Mouse (Mus musculus) megakaryocyte-erythroid progenitor cell, adult 5-6 weeks (primary cell): ENCODE results near the gene Ap1g2. TPM values are rescaled to one million over a fixed set of nuclear protein-coding genes. Genes with fewer than 3 reads are reported as not detected.

Experiments used
- ATAC-seq: replicated peaks from 2 replicates; pipeline ENCODE4 v1.8.0; 2016; ENCODE audit warnings: mild to moderate bottlenecking, inconsistent platforms; ENCODE audit not compliant: severe bottlenecking, poor library complexity, low FRiP score, low TSS enrichment
- total RNA-seq, 2 experiments: library from RNA; stranded (forward) in 1 of 2; stranded (reverse) in 1 of 2; fragments of 200-1000, 215-1000 nt in 1 of 2; fragments of >200 nt in 1 of 2; fragmentation: Nextera tagmentation in 1 of 2; gene quantifications; 2 replicates each; pipeline ENCODE4 v1.2.3; 2014 to 2017

Ap1g2 gene
- total RNA-seq, 2 experiments from 2014 or later: 27.0 to 109 TPM

DNA sequence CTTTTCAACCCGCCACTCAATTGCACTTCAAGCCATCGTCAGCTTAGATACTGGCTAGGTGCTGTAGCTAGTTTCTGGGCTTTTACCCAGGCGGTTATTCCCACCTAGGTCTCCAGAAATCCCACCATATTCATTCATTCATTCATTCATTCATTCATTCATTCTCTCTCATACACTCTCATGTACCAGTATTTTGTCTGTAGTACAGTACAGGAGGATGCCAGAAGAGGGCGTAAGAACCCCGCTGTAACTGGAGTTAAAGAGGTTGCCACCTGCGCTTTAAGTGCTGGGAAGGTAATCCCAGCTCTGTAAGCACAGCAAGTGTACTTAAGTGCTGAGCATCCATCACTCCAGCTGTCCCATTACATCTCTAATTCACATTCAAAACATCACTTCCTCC, 12.5 kb downstream of the Ap1g2 start:
- no peak for ATAC-seq

DNA sequence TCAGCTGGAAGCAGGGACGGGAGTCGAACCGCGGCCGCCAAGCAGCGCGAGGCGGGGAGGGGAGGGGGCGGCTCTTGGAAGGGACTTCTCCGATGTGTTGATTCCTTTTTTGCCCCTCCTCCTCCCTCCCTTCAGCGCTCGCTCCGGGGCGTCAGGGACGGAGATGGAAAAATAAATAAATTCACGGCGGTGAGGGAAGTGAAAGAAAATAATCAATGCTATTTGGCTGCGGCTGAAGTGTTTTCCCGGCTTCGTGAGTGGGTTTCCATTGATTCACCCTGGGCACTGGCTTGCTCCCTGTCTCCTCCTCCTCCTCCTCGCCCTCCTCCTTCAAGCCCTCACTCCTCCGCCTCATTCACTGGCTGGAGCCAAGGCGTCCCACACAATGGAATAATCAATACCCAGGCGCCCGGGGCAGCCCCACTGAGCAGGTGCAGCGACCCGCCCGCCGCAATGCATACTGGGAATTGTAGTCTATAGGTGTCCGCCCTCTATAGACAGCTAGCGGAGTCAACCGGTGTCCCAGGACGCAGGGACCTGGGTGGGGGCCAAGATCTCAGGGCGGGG, 14.3 kb downstream of the Ap1g2 start, which contains the start of gene Zfhx2:
Zfhx2 (minus strand) TSS at position 314 of the 567 bp plus-strand sequence.
- ATAC-seq: peak; percentile 82

DNA sequence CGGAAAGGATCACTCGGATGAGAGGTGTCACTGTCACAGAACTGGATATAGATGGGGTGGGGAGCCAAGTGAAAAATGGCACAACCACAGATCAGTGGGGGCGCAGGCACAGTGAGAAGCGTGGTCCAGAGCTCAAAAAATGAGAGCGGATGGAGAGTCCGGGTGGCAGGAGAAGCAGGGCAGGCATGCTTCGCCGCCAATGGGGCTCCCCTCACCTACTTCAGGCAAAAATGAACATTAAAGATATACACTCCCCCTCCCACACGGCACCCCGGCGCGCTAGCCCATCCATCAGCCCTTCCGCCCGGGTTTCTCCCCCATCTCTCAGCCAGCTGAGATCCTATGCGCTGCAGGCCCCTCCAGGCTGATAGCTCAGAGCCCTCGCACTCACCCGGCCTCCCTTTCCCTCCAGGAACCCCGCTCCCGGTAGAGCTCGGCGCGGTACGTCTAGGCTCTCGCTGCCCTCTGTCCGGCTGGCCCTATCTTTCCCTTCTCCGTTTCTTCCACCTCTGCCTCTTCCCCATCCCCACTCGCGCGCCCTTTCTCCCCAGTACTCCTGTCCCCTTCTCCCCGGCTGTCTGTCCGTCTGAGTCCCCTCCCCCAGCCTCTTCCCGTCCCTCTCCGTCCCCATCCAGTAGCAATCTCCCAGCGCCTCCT, 15.1 kb downstream of the Ap1g2 start:
- ATAC-seq: no peak

DNA sequence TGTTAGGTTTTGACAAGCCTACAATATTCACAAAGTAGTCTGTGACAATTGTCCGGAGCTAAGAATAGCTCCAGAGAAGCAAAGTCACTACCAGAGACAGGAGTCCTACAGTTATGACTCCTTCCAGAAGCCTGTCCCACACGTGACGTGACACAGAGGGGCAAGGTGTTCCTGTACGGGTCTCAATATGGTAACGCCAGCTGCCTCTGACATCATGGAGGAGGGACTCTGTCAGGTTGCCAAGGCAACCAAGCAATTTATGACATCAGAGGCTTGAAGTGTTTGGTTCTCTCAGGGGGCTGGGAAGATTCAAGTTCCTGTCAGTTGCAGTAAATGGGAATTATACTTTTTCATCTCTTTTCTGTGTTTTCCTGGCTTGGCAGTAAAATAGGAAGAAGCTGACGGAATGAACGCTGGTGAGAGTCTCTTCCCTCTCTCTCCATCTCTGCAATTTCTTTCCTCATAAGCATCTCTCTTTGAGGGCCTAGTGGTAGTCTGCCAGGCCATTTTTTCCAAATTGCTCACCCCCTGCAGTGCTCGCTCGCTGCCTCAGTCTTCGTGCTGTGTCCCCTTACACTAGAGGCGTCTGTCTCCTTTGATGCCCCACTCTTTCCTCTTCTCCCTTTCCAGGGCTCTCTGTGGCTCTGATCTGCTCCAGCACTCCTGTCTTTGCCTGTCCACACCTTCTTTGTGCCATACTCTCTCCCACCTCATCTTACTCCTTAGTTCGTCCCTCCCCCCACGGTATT, 17.0 kb downstream of the Ap1g2 start:
- no peak for ATAC-seq

DNA sequence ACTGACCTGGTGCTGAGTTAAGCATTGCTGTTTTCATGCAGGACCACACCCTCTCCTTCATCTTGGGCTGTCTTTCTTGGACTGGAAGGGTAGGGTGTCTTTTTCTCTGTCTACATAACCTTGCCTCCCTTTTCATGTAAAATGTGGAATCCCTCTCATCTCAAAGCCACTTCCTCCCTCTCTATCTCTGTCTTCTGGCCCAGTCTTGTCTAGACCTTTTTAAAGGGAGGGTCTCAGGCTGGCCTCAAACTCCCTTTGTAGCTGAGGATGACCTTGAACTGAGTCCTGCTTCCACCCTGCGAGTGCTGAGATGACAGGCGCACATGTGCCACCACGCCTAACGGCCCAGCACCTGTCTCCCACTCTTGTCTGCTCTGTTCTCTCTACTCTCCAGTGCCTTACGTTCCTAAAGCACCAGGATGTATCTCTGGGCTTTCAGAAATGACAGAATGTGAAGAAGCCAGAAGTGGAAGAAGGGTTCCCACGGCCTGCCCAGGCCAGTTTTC, 20.3 kb downstream of the Ap1g2 start:
- no peak for ATAC-seq

DNA sequence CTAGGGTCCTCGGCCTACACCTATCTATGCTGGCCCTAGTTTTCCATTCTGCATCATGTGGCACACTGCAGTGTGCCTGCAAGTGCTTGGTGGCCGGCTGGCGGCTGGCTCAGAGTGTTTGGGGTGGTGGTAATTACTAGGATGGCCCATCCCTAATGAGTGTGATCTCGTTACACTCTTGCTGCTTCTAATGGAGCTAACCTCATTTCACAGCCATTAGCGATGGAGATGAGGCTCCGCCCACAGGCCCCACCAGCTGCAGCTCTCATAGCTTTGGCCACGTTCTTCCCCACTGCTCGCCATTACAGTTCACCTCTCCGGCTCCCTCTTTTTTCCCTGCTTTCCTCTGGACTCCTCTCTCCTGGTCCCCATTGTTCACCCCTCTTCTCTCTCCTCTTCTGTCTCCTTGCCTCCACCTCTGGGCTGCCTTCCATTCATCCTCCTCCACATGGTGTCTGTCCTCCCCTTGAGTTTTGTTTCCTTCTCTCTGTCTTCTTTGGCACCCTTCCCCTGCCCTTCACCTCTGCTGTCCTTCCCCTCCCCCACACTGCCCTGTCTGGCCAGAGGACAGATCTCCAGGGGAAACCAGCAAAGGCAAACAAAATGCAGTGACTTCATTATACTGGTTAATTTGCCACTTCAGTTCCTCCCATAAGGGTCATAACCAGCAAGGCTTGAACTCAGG, 20.9 kb downstream of the Ap1g2 start:
- no peak for ATAC-seq

DNA sequence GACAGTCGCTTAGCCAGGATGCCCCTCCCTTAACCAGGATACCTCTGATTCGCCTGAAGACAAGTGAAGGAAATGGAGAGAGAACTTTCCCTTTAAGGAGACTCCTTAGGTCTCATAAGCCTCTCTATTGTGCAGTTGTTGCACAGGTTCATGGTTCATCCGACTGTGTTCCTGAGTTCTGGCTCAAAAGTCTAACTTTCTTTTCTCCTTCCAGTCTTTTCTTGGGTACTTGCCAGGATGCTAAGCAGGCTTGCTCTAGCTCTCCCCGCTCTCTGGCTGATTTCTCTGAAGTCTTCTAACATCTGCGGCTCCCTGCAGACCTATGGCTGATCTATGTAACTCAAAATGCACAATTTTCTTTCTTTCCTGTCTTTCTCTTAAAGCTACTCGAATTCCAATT, 22.9 kb downstream of the Ap1g2 start:
- ATAC-seq: no peak

DNA sequence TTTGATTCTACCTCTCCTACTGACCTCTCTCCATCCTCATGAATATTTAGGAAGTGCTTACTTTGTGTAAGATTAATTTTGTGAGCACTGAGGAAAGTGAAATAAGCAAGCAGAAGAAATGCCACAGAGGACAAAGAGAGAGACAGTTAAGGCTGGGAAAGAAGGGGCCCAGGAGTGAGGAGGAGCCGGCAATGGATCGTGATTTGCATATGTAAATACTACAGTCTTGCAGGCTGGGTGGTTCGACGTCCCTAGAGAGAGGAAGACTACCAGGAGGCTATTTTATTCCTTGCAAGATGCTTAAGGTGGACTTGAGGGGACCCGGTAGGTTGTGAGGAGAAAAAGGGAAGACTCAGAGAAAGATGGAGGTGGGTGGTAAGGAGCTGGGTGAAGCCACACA, 25.3 kb downstream of the Ap1g2 start:
- ATAC-seq: no peak

DNA sequence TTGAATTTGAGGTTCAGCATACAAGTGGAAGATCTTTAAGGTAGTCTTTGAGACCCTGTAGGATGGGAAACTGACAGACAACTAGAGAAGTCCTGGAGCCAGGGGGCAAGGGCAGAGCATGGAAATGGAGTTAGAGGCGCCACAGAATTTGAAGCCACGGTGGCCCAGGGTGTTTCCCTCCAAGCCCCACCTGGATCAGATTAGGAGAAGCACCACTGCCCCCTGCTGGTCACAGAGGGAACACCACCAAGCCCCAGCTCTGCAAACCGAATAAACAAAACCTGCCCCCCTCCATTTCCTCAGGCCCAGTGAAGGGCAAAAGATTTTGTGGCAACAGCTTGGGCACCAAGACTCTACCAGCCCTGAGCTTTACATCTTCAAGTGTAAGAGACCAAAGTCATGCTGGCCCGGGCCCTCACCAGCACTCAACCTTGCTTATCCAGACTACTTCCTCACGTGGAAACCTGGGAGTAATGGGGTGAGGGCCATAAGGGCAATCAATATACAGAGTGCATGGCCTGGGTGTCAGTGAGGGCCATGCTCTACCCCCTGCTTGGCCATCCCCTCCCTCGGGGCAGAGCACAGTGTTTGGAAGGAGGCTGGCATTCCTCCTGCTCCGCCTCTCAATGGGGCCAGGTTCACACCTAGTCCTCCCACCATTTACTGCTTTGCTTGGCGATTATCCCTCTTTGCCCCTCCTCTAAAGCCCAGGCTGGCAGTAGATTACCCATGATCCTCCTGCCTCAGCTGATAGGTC, 27.0 kb downstream of the Ap1g2 start:
- peak; percentile 73 for ATAC-seq

DNA sequence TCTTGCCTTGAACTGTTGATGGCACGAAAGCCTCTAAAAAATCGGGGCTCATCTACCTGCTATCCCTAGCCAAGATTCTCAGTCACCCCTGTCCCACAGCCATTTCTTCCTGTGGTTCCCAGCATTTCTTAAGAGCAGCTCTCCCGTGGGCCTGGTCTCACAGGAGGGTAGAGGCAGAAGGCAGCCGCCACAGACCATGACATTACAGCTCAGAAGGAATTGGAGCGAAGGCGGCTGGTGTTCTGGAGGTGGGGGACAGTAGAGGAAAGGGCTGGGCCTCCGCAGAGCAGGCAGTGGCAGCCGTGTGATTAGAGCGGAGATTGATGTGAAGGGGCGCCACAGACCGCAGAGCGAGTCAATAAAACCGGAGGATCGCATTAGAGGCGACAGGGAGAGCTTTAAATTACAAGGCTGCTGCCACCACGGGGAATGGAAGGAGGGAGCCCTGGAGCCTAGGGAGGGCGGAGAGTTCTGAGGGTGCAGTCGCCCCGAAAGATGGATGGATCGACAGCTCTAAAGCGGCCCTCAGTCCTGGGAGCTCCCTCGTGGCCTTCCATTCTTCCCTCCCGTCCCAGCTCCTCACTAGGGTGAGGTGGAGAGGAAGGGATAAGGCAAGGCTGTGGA, 27.9 kb downstream of the Ap1g2 start:
- peak; percentile 24; the same call in 1 of the 2 replicates for ATAC-seq

DNA sequence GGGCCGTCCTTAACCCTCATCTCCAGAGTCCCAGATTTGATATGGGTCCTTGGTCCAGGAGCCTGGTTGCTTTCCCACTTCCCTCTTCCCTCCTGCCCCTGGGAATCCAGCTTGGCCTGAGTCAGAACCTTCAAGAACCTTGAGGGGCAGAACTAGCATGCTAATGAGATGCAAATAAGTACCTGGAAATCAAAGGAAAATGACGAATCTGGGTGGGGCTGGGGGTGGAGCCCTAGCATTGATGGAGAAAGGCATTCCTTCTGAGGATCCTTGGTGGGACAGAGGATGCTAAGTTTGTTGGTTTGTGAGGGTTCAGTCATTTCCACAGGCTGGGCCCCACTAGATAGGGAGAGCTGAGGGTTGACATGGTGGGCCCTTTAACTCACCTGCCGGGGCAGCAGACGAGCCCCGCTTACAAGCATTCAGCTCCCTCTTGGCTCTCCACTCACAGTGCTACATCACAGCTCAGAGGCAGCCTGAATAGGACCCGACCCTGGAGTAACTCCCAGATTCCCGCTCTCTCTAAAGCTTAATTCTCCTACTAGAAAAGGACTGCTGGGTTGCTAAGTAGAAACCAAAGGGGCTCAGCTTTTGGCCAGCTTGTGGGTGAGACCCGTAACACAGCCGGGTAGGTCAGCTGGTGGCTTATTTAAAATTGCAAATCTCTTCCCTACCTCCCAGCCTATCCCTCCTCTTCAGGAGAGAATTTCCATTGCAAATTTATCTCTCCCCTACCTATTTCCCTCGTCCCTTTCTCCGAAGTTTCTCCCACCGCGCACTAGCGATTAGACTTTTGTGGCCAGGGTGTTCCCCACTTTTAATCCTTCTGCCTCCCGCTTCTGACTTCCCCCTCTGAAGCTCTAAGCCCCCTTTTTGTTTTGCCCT, 28.7 kb downstream of the Ap1g2 start:
- ATAC-seq: no peak

DNA sequence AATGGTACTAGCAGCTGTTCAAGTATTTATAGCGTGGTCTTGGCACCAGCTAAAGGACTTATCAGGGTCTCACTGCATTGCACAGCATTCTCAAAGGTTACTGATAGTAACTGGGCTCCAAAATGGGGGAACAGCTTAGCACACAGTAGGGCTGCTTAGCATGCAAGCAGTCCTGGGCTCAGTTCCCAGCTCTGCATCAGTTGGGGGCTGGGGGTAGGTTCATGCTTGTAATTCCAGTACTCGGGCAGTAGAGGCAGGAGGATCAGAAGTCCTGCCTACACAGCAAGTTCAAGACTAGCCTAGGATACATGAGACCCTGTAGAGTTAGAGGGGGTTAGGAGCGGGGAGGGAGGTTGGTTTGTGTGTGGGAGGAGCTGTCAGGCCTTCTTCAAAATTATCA, 29.4 kb downstream of the Ap1g2 start:
- ATAC-seq: no peak

DNA sequence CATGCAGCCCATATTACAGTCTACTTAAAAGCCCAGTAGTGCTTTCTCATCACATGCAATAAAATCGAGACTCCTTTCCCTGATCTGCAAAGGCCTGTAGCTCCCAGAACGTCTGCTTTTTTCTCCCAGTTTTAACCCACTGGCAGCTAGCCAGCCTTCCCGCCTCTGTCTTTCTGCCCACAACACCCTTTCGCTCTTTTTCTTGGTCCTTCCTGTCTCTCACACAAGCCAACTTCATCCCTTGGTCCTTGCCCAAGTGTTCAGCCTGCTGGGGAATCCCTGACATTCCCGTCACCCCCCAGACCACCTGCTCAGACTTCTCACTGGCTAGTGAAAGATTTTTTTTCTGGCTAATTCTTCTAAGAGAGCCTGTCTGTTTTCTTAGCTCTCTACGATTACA, 30.2 kb downstream of the Ap1g2 start:
- no peak for ATAC-seq

DNA sequence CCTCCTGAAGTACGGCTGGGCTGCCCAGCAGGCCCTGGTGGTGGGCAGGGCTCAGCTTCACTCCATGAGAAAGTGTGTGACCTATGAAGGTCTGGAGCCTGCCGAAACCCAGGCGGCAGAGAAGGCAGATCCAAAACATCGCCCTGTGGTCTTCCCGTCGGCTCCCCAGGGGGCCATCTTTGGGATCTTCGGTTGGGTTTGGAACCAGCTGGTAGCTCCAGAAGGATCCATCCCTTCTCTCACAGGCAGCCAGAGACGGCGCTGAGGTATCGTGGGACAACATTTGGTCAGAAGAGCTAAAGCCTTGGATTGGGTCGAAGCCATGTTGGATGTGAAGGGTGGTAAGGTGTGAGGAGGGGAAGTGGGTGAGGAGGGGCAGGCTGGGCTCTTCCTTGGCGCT, 32.0 kb downstream of the Ap1g2 start:
- no peak for ATAC-seq

DNA sequence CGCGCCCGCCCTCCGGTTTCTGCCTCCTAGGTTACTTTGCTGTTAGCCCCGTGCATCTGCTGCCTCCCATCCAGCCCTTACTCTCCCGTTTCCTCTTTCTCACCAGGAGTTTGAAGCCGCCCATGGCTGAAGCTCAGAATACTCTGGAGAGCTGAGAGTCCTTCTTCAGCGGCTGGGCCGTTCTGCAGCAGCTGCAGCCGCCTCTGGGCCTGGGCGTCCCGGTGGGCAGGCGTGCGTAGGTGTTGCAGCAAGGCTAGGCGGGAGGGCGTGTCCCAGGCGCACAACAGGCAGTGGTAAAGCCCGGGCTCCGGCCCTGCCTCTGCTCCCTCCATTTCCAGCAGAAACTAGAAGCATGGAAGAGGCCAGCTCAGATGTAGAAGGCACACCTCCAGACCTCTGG, 34.6 kb downstream of the Ap1g2 start:
- no peak for ATAC-seq

DNA sequence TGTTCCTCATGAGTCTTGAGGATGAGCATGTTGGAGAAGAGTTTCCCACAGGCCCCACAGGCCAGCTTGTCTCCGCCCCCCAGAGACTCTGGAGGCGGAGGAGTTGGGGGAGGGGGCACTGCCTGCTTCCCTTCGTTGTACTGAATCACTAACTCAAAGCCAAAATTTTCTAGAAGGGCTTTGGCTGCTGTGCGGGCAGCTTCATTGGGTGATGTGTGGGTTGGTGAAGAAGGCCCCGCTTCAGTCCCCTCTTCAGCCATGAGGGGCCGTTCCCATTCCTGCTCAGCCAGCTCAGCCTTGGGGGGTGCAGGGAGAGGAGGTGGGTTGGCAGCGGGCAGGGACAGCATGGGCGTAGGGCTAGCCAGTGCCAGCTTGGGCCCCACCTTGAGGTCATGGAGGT, 40.4 kb downstream of the Ap1g2 start:
- no peak for ATAC-seq

DNA sequence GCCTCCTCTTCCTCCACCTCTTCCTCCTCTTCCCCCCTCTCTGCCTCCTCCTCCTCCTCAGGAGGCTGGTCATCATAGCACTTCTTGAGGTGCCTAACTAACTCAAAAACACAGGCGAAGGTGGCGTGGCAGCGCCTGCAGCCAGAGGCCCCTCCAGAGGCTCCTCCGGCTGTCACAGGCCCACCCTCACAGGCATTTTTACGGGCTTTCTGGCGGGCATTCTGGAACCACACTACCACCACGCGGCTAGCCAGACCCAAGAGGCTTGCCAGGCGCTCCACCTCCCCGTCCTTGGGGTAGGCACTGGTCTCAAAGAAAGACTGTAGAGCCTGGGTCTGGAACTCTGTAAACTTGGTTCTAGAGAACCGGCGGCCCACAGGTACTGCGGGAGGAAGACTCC, 41.0 kb downstream of the Ap1g2 start:
- no peak for ATAC-seq
